Mouse (Mus musculus) kidney, adult 2 months (tissue): ENCODE measurements around the gene P4ha1.

Experiments used
- CTCF ChIP-seq: fragments of 200-500 bp; conservative IDR thresholded peaks from 2 replicates; pipeline ENCODE4 v1.5.1; 2011; ENCODE audit warnings: low read depth, mild to moderate bottlenecking, control low read depth, low read length, moderate library complexity, mixed read lengths; ENCODE audit not compliant: insufficient read depth, insufficient read length
- POLR2A ChIP-seq: fragments of 200-500 bp; IDR thresholded peaks from one replicate; pipeline ENCODE4 v1.6.1; 2011; ENCODE audit warnings: low read depth, low read length, control low read depth

DNA sequence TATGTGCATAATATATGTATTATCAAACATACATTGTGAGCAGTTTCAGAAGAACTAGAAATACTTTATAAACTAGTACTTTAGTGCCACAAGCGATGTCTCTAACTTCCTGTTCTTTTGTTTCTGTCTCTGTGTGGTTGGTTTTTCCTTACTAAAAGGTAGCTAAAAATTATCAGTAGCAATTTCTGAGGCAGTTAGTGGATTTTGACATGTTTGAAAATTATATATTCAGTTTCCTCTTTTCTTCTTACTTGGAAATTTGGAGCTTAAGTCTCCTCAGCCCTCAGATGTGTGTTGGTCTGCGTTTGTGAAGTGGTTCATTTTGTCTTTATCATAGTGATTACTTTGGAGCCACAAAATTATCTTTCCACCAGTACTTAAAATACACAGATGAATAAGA, 26.4 kb downstream of the P4ha1 start:
- TF ChIP-seq CTCF (no peak), POLR2A (no peak)
